Mouse (Mus musculus) hindlimb bud, embryonic 11.5 days (tissue): ENCODE data around the gene Hoxb6.

Source experiments
- DNase-seq: peaks from one replicate; pipeline ENCODE4 v3.0.0-alpha.2; 2012; ENCODE audit warnings: low read depth, low spot score; ENCODE audit errors: extremely low spot score

Gene Hoxb6

DNA sequence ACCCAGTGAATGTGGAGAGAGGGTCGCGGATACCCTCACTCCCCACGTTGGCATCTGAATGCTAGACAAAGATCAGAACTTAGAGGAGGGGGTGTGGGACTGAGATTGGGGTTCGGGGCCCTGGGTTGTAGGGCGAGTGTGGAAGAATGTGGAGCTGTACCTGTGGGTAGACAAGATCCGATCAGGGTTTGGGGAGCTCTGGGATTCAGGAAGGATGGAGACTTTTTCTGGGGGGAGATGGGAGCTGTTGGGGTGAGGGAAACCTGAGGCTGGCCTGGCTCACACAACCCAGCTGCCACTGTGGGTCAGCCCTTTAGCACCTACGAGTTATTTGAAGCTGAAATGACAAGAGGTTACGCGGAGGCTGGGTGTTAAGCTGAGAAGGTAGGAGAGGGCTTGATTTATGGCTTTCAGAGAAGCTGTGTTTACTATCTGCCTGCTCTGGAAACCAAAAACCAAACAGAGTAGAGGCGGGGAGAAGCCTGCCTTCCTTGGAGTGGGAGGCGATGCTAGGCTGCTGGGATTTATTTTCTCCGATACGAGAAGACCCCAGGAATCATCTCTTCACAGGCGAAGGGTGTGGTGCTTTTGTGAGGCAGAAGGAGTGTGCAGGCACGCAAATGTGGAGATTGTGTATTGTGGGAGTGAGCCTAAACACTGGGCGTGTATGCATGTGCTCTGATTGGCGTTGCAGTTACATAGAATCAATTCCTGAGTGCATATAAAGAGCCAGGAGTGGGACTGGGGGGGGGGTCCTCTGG, 41.1 kb downstream of the Hoxb6 start:
- DNase-seq = no peak

- no peak for DNase-seq
Measured at GRCm38 (mm10) chr11:96334002-96334364, 41.7 kb downstream of the Hoxb6 start.

- DNase-seq = no peak
Measured at GRCm38 (mm10) chr11:96334998-96335397, 42.7 kb downstream of the Hoxb6 start.

DNA sequence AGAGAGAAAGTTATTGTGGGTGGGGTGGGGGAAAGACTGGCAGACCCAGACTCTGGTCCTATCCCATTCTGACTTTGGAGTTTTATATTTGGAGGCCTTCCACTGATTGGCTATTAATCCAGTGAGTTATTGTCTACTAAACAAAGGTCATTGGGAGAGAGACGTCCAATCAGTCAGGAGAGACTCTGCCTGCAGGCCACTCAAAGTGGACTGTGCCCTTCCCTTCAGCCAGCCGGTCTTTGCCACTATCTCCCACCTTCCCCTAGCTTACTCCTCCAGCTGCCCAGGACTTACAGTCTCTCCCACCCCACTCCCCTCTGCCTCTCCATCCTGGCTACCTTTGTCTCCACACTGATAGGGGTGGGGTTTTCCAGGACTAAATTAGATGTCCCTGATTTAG, 44.3 kb downstream of the Hoxb6 start:
- DNase-seq = no peak

GRCm38 (mm10) chr11:96337026-96337425, 44.8 kb downstream of the Hoxb6 start:
- no peak for DNase-seq

- no peak for DNase-seq
Measured at GRCm38 (mm10) chr11:96338957-96339855, 46.9 kb downstream of the Hoxb6 start.

DNA sequence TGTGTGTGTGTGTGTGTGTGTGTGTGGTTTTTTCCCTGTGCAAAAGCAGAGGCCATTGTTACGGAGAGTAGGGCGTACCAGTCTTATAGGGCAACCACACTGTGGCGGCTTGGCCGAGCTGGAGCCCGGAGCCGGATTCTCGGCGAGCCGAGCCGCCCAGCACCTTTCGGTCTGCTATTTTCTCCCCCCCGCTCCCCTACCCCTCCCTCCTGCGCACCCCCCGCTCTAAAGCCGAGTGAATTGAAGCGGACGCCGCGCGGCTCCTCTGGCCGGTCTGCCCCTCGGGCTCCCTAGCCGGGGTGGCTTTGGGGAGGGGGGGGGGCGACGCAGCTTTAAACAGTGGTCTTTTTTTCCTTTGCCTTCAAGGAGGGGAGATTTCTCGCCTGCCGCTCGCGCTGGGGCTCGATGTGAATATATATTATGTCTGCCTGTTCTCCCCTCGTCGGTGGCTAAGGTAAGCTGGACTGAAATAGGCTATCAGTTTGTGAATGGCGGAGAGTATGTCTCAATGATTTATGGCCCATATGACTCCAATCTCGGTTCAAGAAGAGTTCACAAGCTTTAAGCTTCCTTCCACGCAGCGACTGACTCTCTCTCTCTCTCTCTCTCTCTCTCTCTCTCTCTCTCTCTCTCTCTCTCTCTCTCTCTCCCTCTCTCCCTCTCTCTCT, 48.6 kb downstream of the Hoxb6 start:
- no peak for DNase-seq

GRCm38 (mm10) chr11:96341701-96342575, 49.7 kb downstream of the Hoxb6 start:
- DNase-seq = no peak

DNA sequence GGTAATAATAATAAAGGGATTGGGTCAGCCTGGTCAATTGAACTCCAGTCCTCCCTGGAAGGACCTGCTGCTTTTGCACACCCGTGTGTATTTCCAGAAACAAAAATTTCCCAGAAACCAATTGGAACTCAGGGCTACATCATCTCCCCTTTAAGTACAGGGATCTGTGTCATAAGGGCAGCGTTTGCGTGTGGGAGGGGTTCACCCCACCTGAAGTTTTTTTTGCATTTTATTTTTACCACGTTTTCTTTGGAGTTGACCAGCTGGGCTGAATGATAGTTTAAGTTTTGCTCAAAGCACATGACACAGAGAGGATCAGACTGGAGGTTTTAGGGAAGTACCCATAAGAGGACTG, 50.3 kb downstream of the Hoxb6 start:
- no peak for DNase-seq

DNA sequence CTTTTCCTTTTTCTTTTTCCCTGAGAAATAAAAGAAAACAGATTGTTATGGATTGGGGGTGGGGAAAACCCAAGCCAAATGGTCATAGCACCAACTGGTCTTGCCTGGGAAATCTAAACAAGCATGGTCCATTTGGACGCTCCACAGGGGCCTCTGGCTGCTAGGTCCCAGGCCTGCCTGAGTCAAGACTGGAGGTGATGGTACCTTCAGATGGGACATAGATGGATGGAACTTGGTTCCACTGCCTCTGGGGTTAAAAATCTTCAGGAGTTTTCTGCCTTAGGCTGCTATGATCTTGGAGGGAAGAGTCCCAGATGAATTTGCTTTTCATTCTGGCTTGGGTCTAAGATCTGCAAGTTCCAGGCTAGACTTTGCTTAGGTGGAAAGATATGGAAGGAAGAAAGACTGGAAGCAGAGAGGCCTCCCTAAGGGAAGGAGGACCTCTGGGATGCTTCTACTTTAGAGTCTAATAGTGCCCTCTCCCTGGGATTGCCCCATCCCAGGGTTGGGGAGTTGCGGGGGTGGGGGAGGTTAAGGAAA, 51.0 kb downstream of the Hoxb6 start:
- no peak for DNase-seq

- DNase-seq = no peak
Measured at GRCm38 (mm10) chr11:96344061-96344877, 52.0 kb downstream of the Hoxb6 start.

DNA sequence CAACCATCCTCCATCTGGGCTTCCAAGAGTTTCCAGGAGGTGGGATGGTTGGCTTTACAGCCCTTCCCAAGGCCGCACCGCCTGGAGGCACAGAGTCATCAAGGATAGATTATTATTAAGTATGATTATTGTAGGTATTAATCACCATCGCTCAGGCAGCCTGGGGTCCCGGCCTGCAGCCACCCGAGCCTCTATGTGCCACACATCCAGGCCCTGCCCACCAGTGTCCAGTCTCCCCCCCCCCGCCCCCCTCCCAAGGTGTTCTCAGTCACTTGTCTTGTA, 52.5 kb downstream of the Hoxb6 start:
- no peak for DNase-seq

DNA sequence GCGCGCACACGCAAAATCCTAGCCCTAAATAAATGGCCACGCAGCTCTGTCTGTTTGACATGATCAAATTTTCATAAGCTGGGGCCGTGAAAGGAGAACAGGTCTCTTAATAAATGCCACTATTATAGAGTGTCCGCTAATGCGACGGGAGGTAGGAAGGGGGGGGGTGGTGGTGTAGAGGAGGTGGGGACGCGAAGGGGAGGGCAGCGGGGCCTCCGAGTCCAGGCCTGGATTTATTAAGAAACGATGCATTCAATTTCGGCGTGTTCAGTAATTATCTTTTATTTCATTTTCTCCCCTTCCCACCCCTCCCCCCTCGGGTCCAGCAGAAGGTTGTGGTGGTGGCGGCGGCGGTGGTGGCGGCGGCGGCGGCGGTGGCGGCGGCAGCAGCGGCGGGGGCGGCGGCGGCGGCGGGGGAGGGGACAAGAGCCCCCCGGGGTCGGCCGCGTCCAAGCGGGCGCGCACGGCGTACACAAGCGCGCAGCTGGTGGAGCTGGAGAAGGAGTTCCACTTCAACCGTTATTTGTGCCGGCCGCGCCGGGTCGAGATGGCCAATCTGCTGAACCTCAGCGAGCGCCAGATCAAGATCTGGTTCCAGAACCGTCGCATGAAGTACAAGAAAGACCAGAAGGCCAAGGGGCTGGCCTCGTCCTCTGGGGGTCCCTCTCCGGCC, 53.1 kb downstream of the Hoxb6 start:
- no peak for DNase-seq

GRCm38 (mm10) chr11:96345893-96346806, 53.9 kb downstream of the Hoxb6 start:
- DNase-seq = no peak

GRCm38 (mm10) chr11:96346916-96347520, 54.7 kb downstream of the Hoxb6 start:
- DNase-seq = no peak

DNA sequence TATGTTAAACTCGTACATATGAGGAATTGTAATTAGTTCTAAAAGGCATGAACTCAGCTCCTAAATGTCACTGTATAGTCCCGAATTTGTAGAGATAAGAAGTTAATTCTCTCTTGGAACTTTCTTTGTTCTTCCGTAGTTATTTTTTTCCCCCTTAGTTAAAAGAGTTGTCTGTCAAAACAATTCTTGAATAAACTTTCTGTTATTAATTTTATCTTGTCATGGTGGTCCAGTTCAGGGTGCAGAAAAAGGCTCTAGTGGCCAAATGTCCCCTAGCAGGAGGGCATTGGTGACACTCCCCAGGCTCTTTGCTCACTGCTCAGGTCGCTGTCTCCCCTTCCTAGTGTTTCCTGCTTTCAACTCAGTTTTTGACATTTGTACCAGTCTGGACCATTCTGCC, 55.4 kb downstream of the Hoxb6 start:
- no peak for DNase-seq

GRCm38 (mm10) chr11:96348141-96348928, 56.1 kb downstream of the Hoxb6 start:
- DNase-seq = no peak
